Mouse (Mus musculus): ENCODE measurements at regions not wholly inside any gene's neighbourhood (a gene's known extent, or its start where the extent isn't known, plus 50 kb on each side); places are given as distances from the start of the nearest gene placed in this dataset.

DNA sequence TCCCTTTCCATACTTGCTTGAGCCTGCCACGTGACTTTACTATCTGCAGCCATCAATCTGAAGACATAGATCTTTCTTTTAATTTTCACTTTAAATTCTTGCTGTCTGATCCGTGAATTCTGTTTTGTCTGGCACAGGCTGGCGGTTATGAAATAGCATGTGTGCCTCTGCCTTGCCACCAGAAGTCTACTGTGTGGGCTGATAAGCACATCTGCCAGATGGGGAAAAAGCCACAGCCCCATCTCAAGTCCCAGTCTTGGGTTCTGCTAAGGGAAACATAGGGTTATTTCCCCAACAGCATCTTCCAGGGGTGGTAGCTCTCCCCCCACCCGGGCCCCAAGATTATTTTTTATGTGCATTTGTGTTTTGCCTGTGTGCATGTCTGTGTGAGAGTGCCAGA lies 480.1 kb downstream of the Ajap1 start:
- Histone ChIP-seq H3K27ac (replicated peaks; ENCODE audit: insufficient read depth, low read depth, low read length) (peak overlapping the region; percentile 84), H3K4me3 (ENCODE audit: insufficient read depth, low read depth, low read length) (no peak overlapping the region), H3K27me3 (ENCODE audit: control insufficient read depth, insufficient read depth, low read length) (no peaks in the 10 kb centered on the region), H3K9ac (ENCODE audit: low read depth, low read length) (no peak overlapping the region), H3K4me1 (ENCODE audit: control insufficient read depth, insufficient read depth, low read length) (peaks cover 5% of the 10 kb centered on the region), H3K36me3 (ENCODE audit: control insufficient read depth, insufficient read depth, low read length) (no peaks in the 10 kb centered on the region), H3K79me2 (ENCODE audit: control insufficient read depth, insufficient read depth, low read length) (no peaks in the 10 kb centered on the region)
- no peak for TF ChIP-seq POLR2A (IDR thresholded peaks at IDR 0.05; ENCODE audit: extremely low read depth, insufficient read depth, low read length)
- TF ChIP-seq CTCF (IDR thresholded peaks at IDR 0.05; ENCODE audit: low read depth, low read length), result no peak
- 47% methylated on average over 4 of the region's 4 CpGs for WGBS
- DNase-seq (ENCODE audit: extremely low read depth, low read depth, low spot score), result peak; percentile 84

DNA sequence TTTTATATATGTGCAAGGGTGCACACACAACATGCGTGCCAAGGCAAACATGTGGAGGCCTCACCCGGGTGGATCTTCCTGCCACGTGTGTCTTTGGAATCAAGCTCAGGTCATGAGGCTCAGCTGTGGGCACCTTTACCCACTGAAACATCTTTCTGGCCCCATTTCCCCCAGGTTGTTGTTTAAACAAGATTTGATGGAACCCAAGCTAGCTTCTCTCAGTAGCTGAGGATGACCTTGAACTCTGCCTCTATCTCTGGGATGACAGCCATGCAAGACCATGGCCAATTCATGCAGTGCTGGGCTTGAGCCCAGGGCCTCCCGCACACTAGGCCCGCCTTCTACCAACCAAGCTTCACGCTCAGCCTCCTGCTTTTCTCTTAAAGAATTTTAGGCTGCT lies 480.9 kb downstream of the Ajap1 start:
- no peak for TF ChIP-seq POLR2A (IDR thresholded peaks at IDR 0.05; ENCODE audit: extremely low read depth, insufficient read depth, low read length)
- TF ChIP-seq CTCF (IDR thresholded peaks at IDR 0.05; ENCODE audit: low read depth, low read length), result no peak
- Histone ChIP-seq H3K9ac (ENCODE audit: low read depth, low read length) (no peak overlapping the region), H3K79me2 (ENCODE audit: control insufficient read depth, insufficient read depth, low read length) (no peaks in the 10 kb centered on the region), H3K27ac (replicated peaks; ENCODE audit: insufficient read depth, low read depth, low read length) (peak overlapping the region; percentile 84; the same call in 1 of the 2 replicates), H3K4me1 (ENCODE audit: control insufficient read depth, insufficient read depth, low read length) (peaks cover 5% of the 10 kb centered on the region), H3K27me3 (ENCODE audit: control insufficient read depth, insufficient read depth, low read length) (no peaks in the 10 kb centered on the region), H3K4me3 (ENCODE audit: insufficient read depth, low read depth, low read length) (no peak overlapping the region), H3K36me3 (ENCODE audit: control insufficient read depth, insufficient read depth, low read length) (no peaks in the 10 kb centered on the region)
- DNase-seq (ENCODE audit: extremely low read depth, low read depth, low spot score), result peak; percentile 97
- WGBS, result 46% methylated on average over 6 of the region's 6 CpGs

GRCm38 (mm10) chr4:152999526-152999925 lies 483.1 kb downstream of the Ajap1 start:
- H3K4me1 ChIP-seq (ENCODE audit: control insufficient read depth, insufficient read depth, low read length), result peaks cover 5% of the 10 kb centered on the region
- H3K27me3 ChIP-seq (ENCODE audit: control insufficient read depth, insufficient read depth, low read length), result no peaks in the 10 kb centered on the region
- TF ChIP-seq POLR2A (IDR thresholded peaks at IDR 0.05; ENCODE audit: extremely low read depth, insufficient read depth, low read length), result no peak
- TF ChIP-seq CTCF (IDR thresholded peaks at IDR 0.05; ENCODE audit: low read depth, low read length), result no peak
- WGBS, result 59% methylated on average over 18 of the region's 18 CpGs
- DNase-seq (ENCODE audit: extremely low read depth, low read depth, low spot score), result no peak
- H3K36me3 ChIP-seq (ENCODE audit: control insufficient read depth, insufficient read depth, low read length), result no peaks in the 10 kb centered on the region
- H3K79me2 ChIP-seq (ENCODE audit: control insufficient read depth, insufficient read depth, low read length), result no peaks in the 10 kb centered on the region
- H3K27ac ChIP-seq (replicated peaks; ENCODE audit: insufficient read depth, low read depth, low read length), result no peak overlapping the region
- H3K4me3 ChIP-seq (ENCODE audit: insufficient read depth, low read depth, low read length), result no peak overlapping the region
- no peak overlapping the region for H3K9ac ChIP-seq (ENCODE audit: low read depth, low read length)

DNA sequence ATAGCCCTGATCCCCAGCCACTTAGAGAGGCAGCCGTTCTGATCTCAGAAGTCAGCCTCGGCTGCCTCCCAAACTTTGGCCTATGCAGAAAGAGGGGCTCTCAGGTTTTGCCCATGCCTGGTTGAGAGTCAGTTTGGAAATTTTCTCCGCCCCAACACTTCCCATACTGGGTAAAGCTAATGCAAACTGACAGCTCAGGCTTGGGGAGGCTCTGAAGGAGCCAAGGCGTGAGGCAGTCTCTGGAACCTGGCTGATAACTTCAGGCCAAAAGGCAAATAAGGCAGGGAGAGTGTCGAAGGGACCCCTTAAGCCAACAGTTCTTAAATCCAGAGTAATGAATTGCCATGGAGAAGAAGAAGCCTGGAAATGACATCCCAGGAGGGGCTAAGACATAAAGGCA lies 485.4 kb downstream of the Ajap1 start:
- H3K36me3 ChIP-seq (ENCODE audit: control insufficient read depth, insufficient read depth, low read length), result no peaks in the 10 kb centered on the region
- no peak overlapping the region for H3K4me3 ChIP-seq (ENCODE audit: insufficient read depth, low read depth, low read length)
- TF ChIP-seq POLR2A (IDR thresholded peaks at IDR 0.05; ENCODE audit: extremely low read depth, insufficient read depth, low read length), result no peak
- no peak for TF ChIP-seq CTCF (IDR thresholded peaks at IDR 0.05; ENCODE audit: low read depth, low read length)
- no peaks in the 10 kb centered on the region for H3K79me2 ChIP-seq (ENCODE audit: control insufficient read depth, insufficient read depth, low read length)
- 73% methylated on average over 5 of the region's 5 CpGs for WGBS
- no peak overlapping the region for H3K9ac ChIP-seq (ENCODE audit: low read depth, low read length)
- no peak overlapping the region for H3K27ac ChIP-seq (replicated peaks; ENCODE audit: insufficient read depth, low read depth, low read length)
- H3K4me1 ChIP-seq (ENCODE audit: control insufficient read depth, insufficient read depth, low read length), result peaks cover 4% of the 10 kb centered on the region
- H3K27me3 ChIP-seq (ENCODE audit: control insufficient read depth, insufficient read depth, low read length), result no peaks in the 10 kb centered on the region
- no peak for DNase-seq (ENCODE audit: extremely low read depth, low read depth, low spot score)

- H3K4me1 ChIP-seq (ENCODE audit: control insufficient read depth, insufficient read depth, low read length), result peaks cover 2% of the 10 kb centered on the region; the same call in 1 of the 2 replicates
- DNase-seq (ENCODE audit: extremely low read depth, low read depth, low spot score), result no peak
- no peak overlapping the region for H3K27ac ChIP-seq (replicated peaks; ENCODE audit: insufficient read depth, low read depth, low read length)
- TF ChIP-seq CTCF (IDR thresholded peaks at IDR 0.05; ENCODE audit: low read depth, low read length) (no peak), POLR2A (IDR thresholded peaks at IDR 0.05; ENCODE audit: extremely low read depth, insufficient read depth, low read length) (no peak)
- H3K4me3 ChIP-seq (ENCODE audit: insufficient read depth, low read depth, low read length), result no peak overlapping the region
- H3K27me3 ChIP-seq (ENCODE audit: control insufficient read depth, insufficient read depth, low read length), result no peaks in the 10 kb centered on the region
- no peak overlapping the region for H3K9ac ChIP-seq (ENCODE audit: low read depth, low read length)
- no peaks in the 10 kb centered on the region for H3K36me3 ChIP-seq (ENCODE audit: control insufficient read depth, insufficient read depth, low read length)
- H3K79me2 ChIP-seq (ENCODE audit: control insufficient read depth, insufficient read depth, low read length), result no peaks in the 10 kb centered on the region
- WGBS, result 69% methylated on average over 2 of the region's 2 CpGs
Measured at GRCm38 (mm10) chr4:152996641-152997040, 486.0 kb downstream of the Ajap1 start.

DNA sequence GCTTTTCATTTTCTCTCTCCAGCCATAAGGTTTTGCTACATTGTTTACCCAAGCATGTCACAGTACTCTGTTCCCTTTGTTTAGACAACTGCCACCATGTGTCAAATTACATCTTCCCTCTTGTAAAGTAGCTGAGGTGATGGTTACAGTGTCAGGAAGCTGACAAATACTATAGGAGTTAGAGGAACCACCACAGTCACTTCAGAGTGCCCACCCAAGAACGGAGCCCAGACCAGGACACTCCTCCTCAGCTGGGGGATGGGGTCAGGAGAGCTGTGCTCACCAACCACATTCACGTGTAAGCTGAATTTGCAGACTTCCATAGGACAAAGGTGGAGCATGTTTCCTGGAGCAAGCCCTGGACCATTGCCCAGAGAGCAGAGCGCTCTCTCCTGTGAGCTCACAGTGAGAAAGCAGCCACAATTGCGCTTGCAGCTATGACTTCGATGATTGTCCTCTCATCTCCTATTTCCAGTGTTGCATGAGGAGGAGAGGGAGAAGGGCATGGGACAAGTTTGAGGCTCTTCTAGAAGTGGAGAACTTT lies 487.5 kb downstream of the Ajap1 start:
- Histone ChIP-seq H3K4me1 (ENCODE audit: control insufficient read depth, insufficient read depth, low read length) (no peaks in the 10 kb centered on the region), H3K4me3 (ENCODE audit: insufficient read depth, low read depth, low read length) (no peak overlapping the region), H3K9ac (ENCODE audit: low read depth, low read length) (no peak overlapping the region), H3K27me3 (ENCODE audit: control insufficient read depth, insufficient read depth, low read length) (no peaks in the 10 kb centered on the region), H3K79me2 (ENCODE audit: control insufficient read depth, insufficient read depth, low read length) (no peaks in the 10 kb centered on the region), H3K36me3 (ENCODE audit: control insufficient read depth, insufficient read depth, low read length) (no peaks in the 10 kb centered on the region), H3K27ac (replicated peaks; ENCODE audit: insufficient read depth, low read depth, low read length) (no peak overlapping the region)
- no peak for TF ChIP-seq POLR2A (IDR thresholded peaks at IDR 0.05; ENCODE audit: extremely low read depth, insufficient read depth, low read length)
- peak; percentile 17 for DNase-seq (ENCODE audit: extremely low read depth, low read depth, low spot score)
- WGBS, result 45% methylated on average over 5 of the region's 5 CpGs

Data from liver, adult 2 months (tissue).